Mouse (Mus musculus) kidney, embryonic 16.5 days (tissue): ENCODE results near the gene Arrdc1. TPM values are rescaled to one million over a fixed set of nuclear protein-coding genes. Genes with fewer than 3 reads are reported as not detected.

Experiments used
- ATAC-seq: fragments of 200-750 bp; cut with Nextera tagmentation; 2 replicates; pipeline ENCODE4 v1.8.0; 2017; ENCODE audit warnings: moderate TSS enrichment; ENCODE audit not compliant: low FRiP score, low TSS enrichment
- H3K27ac ChIP-seq: fragments of 300-500 bp; sonication (generic); 2 replicates; pipeline ENCODE4 v1.5.1; 2014; ENCODE audit warnings: low read length
- H3K27me3 ChIP-seq: fragments of 300-500 bp; sonication (generic); 2 replicates; pipeline ENCODE4 v1.6.1; 2014; ENCODE audit warnings: low read length, control low read depth, mixed read lengths; ENCODE audit not compliant: insufficient read depth
- H3K36me3 ChIP-seq: fragments of 300-500 bp; sonication (generic); 2 replicates; pipeline ENCODE4 v1.6.1; 2014; ENCODE audit warnings: low read length, control low read depth, mixed read lengths; ENCODE audit not compliant: insufficient read depth
- H3K4me1 ChIP-seq: fragments of 300-500 bp; sonication (generic); 2 replicates; pipeline ENCODE4 v1.6.1; 2014; ENCODE audit warnings: low read length, control low read depth, mixed read lengths; ENCODE audit not compliant: insufficient read depth
- H3K4me2 ChIP-seq: fragments of 300-500 bp; sonication (generic); replicated peaks from 2 replicates; pipeline ENCODE4 v1.6.1; 2014; ENCODE audit warnings: low read depth, low read length
- H3K4me3 ChIP-seq: fragments of 300-500 bp; sonication (generic); 2 replicates; pipeline ENCODE4 v1.5.1; 2014; ENCODE audit warnings: mild to moderate bottlenecking, low read length
- H3K9ac ChIP-seq: fragments of 300-500 bp; sonication (generic); replicated peaks from 2 replicates; pipeline ENCODE4 v1.6.1; 2014; ENCODE audit warnings: low read length
- H3K9me3 ChIP-seq: fragments of 300-500 bp; sonication (generic); 2 replicates; pipeline ENCODE4 v1.6.1; 2016; ENCODE audit warnings: low read length, control low read depth
- WGBS: fragments of 180-500 bp; shearing (Covaris S2); extraction: QIAGEN DNeasy Blood & Tissue Kit; methylation state at CpG from one replicate; pipeline ENCODE4 v1.1.7; 2014; 5-methylcytosine and 5-hydroxymethylcytosine counted together
- polyA plus RNA-seq: library from polyadenylated mRNA; unstranded; fragments of >200 nt; fragmentation: Nextera tagmentation; extraction: Ambion mirVana; gene quantifications from 2 replicates; pipeline ENCODE4 v1.2.1, GENCODE M21; 2015

The Arrdc1 gene
- polyA plus RNA-seq, 1 experiment from 2014 or later, result 63.5 TPM

DNA sequence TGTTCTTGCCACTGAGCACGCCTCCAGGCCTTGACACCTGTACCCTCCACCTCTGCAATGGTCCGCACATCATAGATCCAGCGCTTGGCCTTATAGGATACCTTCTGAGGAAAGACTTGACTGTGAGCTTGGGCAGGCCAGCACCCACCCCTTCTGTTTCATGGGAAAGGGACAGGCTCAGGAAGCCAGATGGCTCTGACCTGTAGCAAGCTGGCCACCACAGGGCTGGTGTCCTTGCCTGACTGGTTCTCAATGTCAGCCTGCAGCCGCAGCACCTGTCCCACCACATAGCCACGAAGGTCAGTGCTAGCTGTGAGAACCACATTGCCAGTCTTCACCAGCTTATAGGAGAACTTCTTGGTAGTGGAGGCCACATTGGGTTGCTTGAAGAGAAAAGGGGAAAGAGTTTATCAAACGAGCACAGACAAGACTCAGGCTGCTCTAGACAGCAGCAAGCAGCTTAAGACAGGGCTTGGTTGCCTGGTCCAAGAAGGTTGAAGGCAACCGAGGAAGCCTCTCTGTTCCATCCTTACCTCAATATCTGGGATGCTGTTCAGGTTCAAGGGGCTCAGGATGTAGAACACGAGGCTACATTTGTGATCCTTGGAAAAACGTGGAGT is 8.6 kb downstream of the Arrdc1 start:
- ATAC-seq, result no peak
- Histone ChIP-seq H3K4me2 (no peak overlapping the region), H3K4me3 (no peak overlapping the region), H3K9ac (no peak overlapping the region), H3K36me3 (no peaks in the 10 kb centered on the region), H3K27ac (no peak overlapping the region), H3K27me3 (no peaks in the 10 kb centered on the region), H3K4me1 (peaks cover 6% of the 10 kb centered on the region), H3K9me3 (no peaks in the 10 kb centered on the region)
- WGBS, result 88% methylated on average over 9 of the region's 9 CpGs

- H3K9me3 ChIP-seq, result no peaks in the 10 kb centered on the region
- peaks cover 6% of the 10 kb centered on the region for H3K4me1 ChIP-seq
- H3K36me3 ChIP-seq, result no peaks in the 10 kb centered on the region
- no peak overlapping the region for H3K27ac ChIP-seq
- WGBS, result 81% methylated on average over 8 of the region's 8 CpGs
- H3K9ac ChIP-seq, result no peak overlapping the region
- H3K4me3 ChIP-seq, result no peak overlapping the region
- H3K4me2 ChIP-seq, result no peak overlapping the region
- ATAC-seq, result no peak
- no peaks in the 10 kb centered on the region for H3K27me3 ChIP-seq
Measured at GRCm38 (mm10) chr2:24925284-24925683, 9.8 kb downstream of the Arrdc1 start.

DNA sequence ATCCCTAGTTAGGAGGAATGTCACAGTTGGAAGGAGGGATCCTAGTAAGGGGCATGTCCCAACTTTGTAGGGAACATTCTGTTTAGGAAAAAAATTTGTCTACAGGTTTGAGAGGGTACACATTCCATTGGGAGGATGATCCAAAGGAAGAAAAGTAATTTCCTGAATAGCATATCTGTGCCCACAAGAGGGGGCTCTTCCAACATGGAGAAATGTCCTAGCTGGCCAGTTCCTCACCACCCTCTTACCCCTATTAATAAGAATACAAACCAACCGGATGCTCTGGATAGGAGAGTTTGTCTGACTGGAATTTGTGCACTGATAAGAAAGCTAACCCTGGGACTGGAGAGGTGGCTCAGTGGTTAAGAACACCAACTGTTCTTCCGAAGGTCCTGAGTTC is 11.5 kb downstream of the Arrdc1 start:
- Histone ChIP-seq H3K36me3 (no peaks in the 10 kb centered on the region), H3K9ac (no peak overlapping the region), H3K4me1 (peaks cover 8% of the 10 kb centered on the region), H3K27ac (no peak overlapping the region), H3K4me3 (no peak overlapping the region), H3K27me3 (no peaks in the 10 kb centered on the region), H3K9me3 (no peaks in the 10 kb centered on the region), H3K4me2 (no peak overlapping the region)
- ATAC-seq, result no peak
- 59% methylated on average over 2 of the region's 2 CpGs for WGBS

GRCm38 (mm10) chr2:24919839-24920175 is 15.2 kb downstream of the Arrdc1 start:
- Histone ChIP-seq H3K4me3 (peak overlapping the region; percentile 97), H3K27me3 (no peaks in the 10 kb centered on the region), H3K9ac (peak overlapping the region; percentile 75), H3K4me1 (peaks cover 14% of the 10 kb centered on the region), H3K36me3 (no peaks in the 10 kb centered on the region), H3K27ac (peak overlapping the region; percentile 81), H3K9me3 (no peaks in the 10 kb centered on the region), H3K4me2 (peak overlapping the region; percentile 55)
- WGBS, result 10% methylated on average over 8 of the region's 8 CpGs
- peak; percentile 49 for ATAC-seq

GRCm38 (mm10) chr2:24918930-24919838 is 15.9 kb downstream of the Arrdc1 start, which contains the start of gene Ehmt1:
Gene Ehmt1, minus strand, starts transcription at chr2:24919614.
- peak within 1 kb of the TSS; percentile 73 for H3K4me2 ChIP-seq
- no peaks in the 10 kb centered on the region for H3K27me3 ChIP-seq
- H3K4me1 ChIP-seq, result peaks cover 14% of the 10 kb centered on the region
- peak within 1 kb of the TSS; percentile 97 for H3K4me3 ChIP-seq
- no peaks in the 10 kb centered on the region for H3K9me3 ChIP-seq
- H3K9ac ChIP-seq, result peak within 1 kb of the TSS; percentile 99
- peak; percentile 99 for ATAC-seq
- H3K27ac ChIP-seq, result peak within 1 kb of the TSS; percentile 93
- H3K36me3 ChIP-seq, result no peaks in the 10 kb centered on the region
- under 1% methylated on average over 71 of the region's 112 CpGs for WGBS

GRCm38 (mm10) chr2:24914762-24915161 is 20.3 kb downstream of the Arrdc1 start:
- Histone ChIP-seq H3K9me3 (no peaks in the 10 kb centered on the region), H3K4me3 (no peak overlapping the region), H3K27me3 (no peaks in the 10 kb centered on the region), H3K9ac (no peak overlapping the region), H3K27ac (no peak overlapping the region), H3K4me2 (no peak overlapping the region), H3K4me1 (peaks cover 12% of the 10 kb centered on the region), H3K36me3 (peaks cover 9% of the 10 kb centered on the region; the same call in 1 of the 2 replicates)
- ATAC-seq, result no peak
- 82% methylated on average over 3 of the region's 3 CpGs for WGBS

DNA sequence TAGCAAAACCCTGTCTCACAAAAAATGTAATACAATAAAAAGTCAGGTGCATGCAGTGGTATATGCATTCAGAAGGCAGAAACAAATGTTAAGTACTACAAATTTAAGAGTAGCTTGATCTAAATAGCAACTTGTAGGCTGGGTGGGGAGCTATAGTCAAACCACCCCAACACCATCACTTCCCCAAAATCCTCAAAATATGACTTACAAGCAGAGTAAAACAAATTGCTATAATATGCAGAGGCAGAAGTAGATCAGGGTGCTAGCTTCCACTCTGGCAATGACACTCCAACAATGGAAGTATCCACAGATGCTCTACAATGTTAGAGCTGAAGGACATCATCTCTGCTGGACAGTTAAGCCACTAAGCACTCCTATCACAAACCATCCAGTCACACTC is 22.5 kb downstream of the Arrdc1 start:
- ATAC-seq, result no peak
- peaks cover 9% of the 10 kb centered on the region; the same call in 1 of the 2 replicates for H3K36me3 ChIP-seq

GRCm38 (mm10) chr2:24912189-24912588 is 22.9 kb downstream of the Arrdc1 start:
- no peaks in the 10 kb centered on the region for H3K9me3 ChIP-seq
- peaks cover 9% of the 10 kb centered on the region; the same call in 1 of the 2 replicates for H3K36me3 ChIP-seq
- no peak overlapping the region for H3K4me2 ChIP-seq
- H3K4me1 ChIP-seq, result peaks cover under 1% of the 10 kb centered on the region
- no peak overlapping the region for H3K27ac ChIP-seq
- ATAC-seq, result no peak
- no peak overlapping the region for H3K4me3 ChIP-seq
- 84% methylated on average over 4 of the region's 4 CpGs for WGBS
- no peak overlapping the region for H3K9ac ChIP-seq
- H3K27me3 ChIP-seq, result no peaks in the 10 kb centered on the region

More for the DNA sequence above, 22.5 kb downstream of the Arrdc1 start:
- H3K4me1 ChIP-seq, result peaks cover 5% of the 10 kb centered on the region
- no peaks in the 10 kb centered on the region for H3K27me3 ChIP-seq
- no peak overlapping the region for H3K4me2 ChIP-seq
- H3K9ac ChIP-seq, result no peak overlapping the region
- H3K27ac ChIP-seq, result no peak overlapping the region
- H3K9me3 ChIP-seq, result no peaks in the 10 kb centered on the region
- no peak overlapping the region for H3K4me3 ChIP-seq

DNA sequence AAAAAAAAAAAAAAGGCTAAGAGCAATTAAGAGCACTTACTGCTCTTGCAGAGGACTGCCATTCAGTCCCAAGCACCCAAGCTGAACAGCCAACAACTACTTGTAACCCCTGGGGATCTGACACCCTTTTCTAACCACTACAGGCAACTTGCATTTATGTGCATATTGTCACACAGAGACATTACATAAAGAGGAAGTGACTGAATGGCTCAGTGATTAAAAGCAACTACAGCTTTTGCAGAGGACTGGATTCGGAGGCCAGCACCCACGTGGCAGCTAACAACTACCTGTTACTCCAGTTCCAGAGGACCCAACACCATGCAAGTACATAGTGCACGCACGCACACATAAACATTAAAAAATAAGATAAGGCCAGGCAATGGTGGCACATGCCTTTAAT is 24.6 kb downstream of the Arrdc1 start:
- Histone ChIP-seq H3K4me2 (no peak overlapping the region), H3K36me3 (peaks cover 9% of the 10 kb centered on the region; the same call in 1 of the 2 replicates), H3K9ac (no peak overlapping the region), H3K4me1 (peaks cover 15% of the 10 kb centered on the region), H3K27ac (no peak overlapping the region), H3K9me3 (no peaks in the 10 kb centered on the region), H3K27me3 (no peaks in the 10 kb centered on the region), H3K4me3 (no peak overlapping the region)
- 77% methylated on average over 4 of the region's 4 CpGs for WGBS
- ATAC-seq, result no peak
